Mouse (Mus musculus) heart, embryonic 15.5 days (tissue): ENCODE data around the gene Dennd2c. TPM values are rescaled to one million over a fixed set of nuclear protein-coding genes. Genes with fewer than 3 reads are reported as not detected.
A peak's percentile ranks its signal among the peaks of the same experiment; 100 is the strongest.

ENCODE experiments used
- ATAC-seq: fragments of 200-750 bp; cut with Nextera tagmentation; replicated peaks from 2 replicates; pipeline ENCODE4 v1.8.0; 2017; ENCODE audit warnings: low read depth, moderate TSS enrichment; ENCODE audit not compliant: insufficient number of reproducible peaks, insufficient read depth, low FRiP score
- H3K27ac ChIP-seq: fragments of 300-500 bp; sonication (generic); 2 replicates; pipeline ENCODE4 v1.5.1; 2015; ENCODE audit warnings: mild to moderate bottlenecking, inconsistent platforms
- H3K27me3 ChIP-seq: fragments of 300-500 bp; sonication (generic); 2 replicates; pipeline ENCODE4 v1.6.1; 2015; ENCODE audit warnings: inconsistent platforms
- H3K36me3 ChIP-seq: fragments of 300-500 bp; sonication (generic); 2 replicates; pipeline ENCODE4 v1.6.1; 2015; ENCODE audit warnings: mild to moderate bottlenecking, inconsistent platforms
- H3K4me1 ChIP-seq: fragments of 300-500 bp; sonication (generic); replicated peaks from 2 replicates; pipeline ENCODE4 v1.6.1; 2015; ENCODE audit warnings: inconsistent platforms
- H3K4me2 ChIP-seq: fragments of 300-500 bp; sonication (generic); 2 replicates; pipeline ENCODE4 v1.6.1; 2015; ENCODE audit warnings: inconsistent platforms, mild to moderate bottlenecking, moderate library complexity
- H3K4me3 ChIP-seq: fragments of 300-500 bp; sonication (generic); 2 replicates; pipeline ENCODE4 v1.5.1; 2015; ENCODE audit warnings: mild to moderate bottlenecking, inconsistent platforms
- H3K9ac ChIP-seq: fragments of 300-500 bp; sonication (generic); 2 replicates; pipeline ENCODE4 v1.6.1; 2015; ENCODE audit warnings: mild to moderate bottlenecking, inconsistent platforms
- H3K9me3 ChIP-seq: fragments of 300-500 bp; sonication (generic); replicated peaks from 2 replicates; pipeline ENCODE4 v1.6.1; 2016; ENCODE audit warnings: inconsistent platforms
- WGBS: fragments of 180-500 bp; shearing (Covaris S2); methylation state at CpG from one replicate; pipeline ENCODE4 v1.1.7; 2015; ENCODE audit warnings: mixed read lengths; 5-methylcytosine and 5-hydroxymethylcytosine counted together
- polyA plus RNA-seq: library from polyadenylated mRNA; unstranded; fragments of >200 nt; fragmentation: Nextera tagmentation; extraction: Ambion mirVana; gene quantifications from 2 replicates; pipeline ENCODE4 v1.2.1, GENCODE M21; 2015

The Dennd2c gene
- polyA plus RNA-seq, 1 experiment from 2014 or later = 2.9 TPM

GRCm38 (mm10) chr3:103081051-103081450 is 21.4 kb upstream of the Dennd2c start:
- 47% methylated on average over 11 of the region's 11 CpGs for WGBS
- Histone ChIP-seq H3K9me3 (no peaks in the 10 kb centered on the region), H3K4me2 (no peak overlapping the region), H3K36me3 (no peaks in the 10 kb centered on the region), H3K9ac (no peak overlapping the region), H3K4me1 (peaks cover 5% of the 10 kb centered on the region), H3K4me3 (no peak overlapping the region), H3K27me3 (no peaks in the 10 kb centered on the region), H3K27ac (no peak overlapping the region)
- ATAC-seq = no peak

- Histone ChIP-seq H3K4me1 (peaks cover 5% of the 10 kb centered on the region), H3K4me3 (no peak overlapping the region), H3K9ac (no peak overlapping the region), H3K36me3 (no peaks in the 10 kb centered on the region), H3K27ac (no peak overlapping the region), H3K27me3 (no peaks in the 10 kb centered on the region), H3K9me3 (no peaks in the 10 kb centered on the region), H3K4me2 (no peak overlapping the region)
- 79% methylated on average over 17 of the region's 17 CpGs for WGBS
- no peak for ATAC-seq
Observed at GRCm38 (mm10) chr3:103081861-103082453, 20.4 kb upstream of the Dennd2c start.

- Histone ChIP-seq H3K9me3 (no peaks in the 10 kb centered on the region), H3K36me3 (no peaks in the 10 kb centered on the region), H3K27me3 (no peaks in the 10 kb centered on the region), H3K9ac (no peak overlapping the region), H3K27ac (peak overlapping the region; percentile 27; the same call in 1 of the 2 replicates), H3K4me2 (no peak overlapping the region), H3K4me1 (peaks cover 5% of the 10 kb centered on the region), H3K4me3 (no peak overlapping the region)
- WGBS = 39% methylated on average over 5 of the region's 5 CpGs
- no peak for ATAC-seq
Observed at GRCm38 (mm10) chr3:103082761-103083160, 19.6 kb upstream of the Dennd2c start.

- ATAC-seq = no peak
- Histone ChIP-seq H3K4me2 (no peak overlapping the region), H3K4me3 (no peak overlapping the region), H3K36me3 (no peaks in the 10 kb centered on the region), H3K9me3 (no peaks in the 10 kb centered on the region), H3K4me1 (peaks cover 5% of the 10 kb centered on the region), H3K27me3 (no peaks in the 10 kb centered on the region), H3K27ac (no peak overlapping the region), H3K9ac (no peak overlapping the region)
- WGBS = 75% methylated on average over 3 of the region's 3 CpGs
Observed at GRCm38 (mm10) chr3:103085986-103086385, 16.4 kb upstream of the Dennd2c start.

- no peak overlapping the region for H3K9ac ChIP-seq
- H3K4me3 ChIP-seq = no peak overlapping the region
- no peaks in the 10 kb centered on the region for H3K4me1 ChIP-seq
- H3K4me2 ChIP-seq = no peak overlapping the region
- ATAC-seq = no peak; the same call in 1 of the 2 replicates
- H3K27ac ChIP-seq = no peak overlapping the region
- WGBS = 83% methylated on average over 2 of the region's 2 CpGs
- H3K9me3 ChIP-seq = no peaks in the 10 kb centered on the region
- no peaks in the 10 kb centered on the region for H3K36me3 ChIP-seq
- no peaks in the 10 kb centered on the region for H3K27me3 ChIP-seq
Observed at GRCm38 (mm10) chr3:103091753-103092152, 10.7 kb upstream of the Dennd2c start.

- Histone ChIP-seq H3K4me2 (peak overlapping the region; percentile 27), H3K4me3 (no peak overlapping the region), H3K27me3 (no peaks in the 10 kb centered on the region), H3K9ac (no peak overlapping the region), H3K36me3 (no peaks in the 10 kb centered on the region), H3K9me3 (no peaks in the 10 kb centered on the region), H3K4me1 (peaks cover 13% of the 10 kb centered on the region), H3K27ac (no peak overlapping the region)
- WGBS = 67% methylated on average over 23 of the region's 23 CpGs
- no peak for ATAC-seq
Observed at GRCm38 (mm10) chr3:103098662-103099061, 3.7 kb upstream of the Dennd2c start.

- Histone ChIP-seq H3K27ac (no peak overlapping the region), H3K4me3 (no peak overlapping the region), H3K9ac (no peak overlapping the region), H3K4me2 (no peak overlapping the region), H3K27me3 (no peaks in the 10 kb centered on the region), H3K9me3 (no peaks in the 10 kb centered on the region), H3K4me1 (peaks cover 13% of the 10 kb centered on the region), H3K36me3 (no peaks in the 10 kb centered on the region)
- WGBS = 77% methylated on average over 6 of the region's 6 CpGs
- no peak for ATAC-seq
Observed at GRCm38 (mm10) chr3:103099667-103100066, 2.7 kb upstream of the Dennd2c start.

- Histone ChIP-seq H3K4me1 (peaks cover 13% of the 10 kb centered on the region), H3K9ac (no peak overlapping the region), H3K27ac (no peak overlapping the region), H3K4me2 (no peak overlapping the region), H3K27me3 (no peaks in the 10 kb centered on the region), H3K4me3 (no peak overlapping the region), H3K36me3 (no peaks in the 10 kb centered on the region), H3K9me3 (no peaks in the 10 kb centered on the region)
- ATAC-seq = no peak
- WGBS = 51% methylated on average over 2 of the region's 2 CpGs
Observed at GRCm38 (mm10) chr3:103100735-103101134, 1.7 kb upstream of the Dennd2c start.

- Histone ChIP-seq H3K4me2 (no peak overlapping the region), H3K27me3 (no peaks in the 10 kb centered on the region), H3K36me3 (no peaks in the 10 kb centered on the region), H3K4me3 (no peak overlapping the region), H3K4me1 (peaks cover 13% of the 10 kb centered on the region), H3K9ac (no peak overlapping the region), H3K9me3 (no peaks in the 10 kb centered on the region), H3K27ac (no peak overlapping the region)
- 49% methylated on average over 5 of the region's 5 CpGs for WGBS
- ATAC-seq = no peak
Observed at GRCm38 (mm10) chr3:103101194-103101593, 1.2 kb upstream of the Dennd2c start.

- Histone ChIP-seq H3K9me3 (no peaks in the 10 kb centered on the region), H3K36me3 (no peaks in the 10 kb centered on the region), H3K9ac (peak overlapping the region; percentile 53), H3K27me3 (no peaks in the 10 kb centered on the region), H3K27ac (0 out of 2 replicates have a peak overlapping the region, but pooled peaks have one; percentile 38), H3K4me1 (peaks cover 13% of the 10 kb centered on the region), H3K4me2 (peak overlapping the region; percentile 90), H3K4me3 (peak overlapping the region; percentile 73)
- 1% methylated on average over 14 of the region's 14 CpGs for WGBS
- ATAC-seq = peak; percentile 24
Observed at GRCm38 (mm10) chr3:103101909-103102308, 495 bp upstream of the Dennd2c start.

GRCm38 (mm10) chr3:103107565-103108240 is 5.3 kb downstream of the Dennd2c start:
- no peak overlapping the region for H3K4me2 ChIP-seq
- 78% methylated on average over 7 of the region's 7 CpGs for WGBS

GRCm38 (mm10) chr3:103112216-103112615 is 9.8 kb downstream of the Dennd2c start:
- ATAC-seq = no peak
- no peaks in the 10 kb centered on the region for H3K4me1 ChIP-seq
- H3K9me3 ChIP-seq = no peaks in the 10 kb centered on the region
- no peaks in the 10 kb centered on the region for H3K36me3 ChIP-seq
- no peak overlapping the region for H3K4me2 ChIP-seq
- no peak overlapping the region for H3K27ac ChIP-seq
- no peak overlapping the region for H3K4me3 ChIP-seq
- H3K9ac ChIP-seq = no peak overlapping the region
- H3K27me3 ChIP-seq = no peaks in the 10 kb centered on the region
- WGBS = 82% methylated on average over 5 of the region's 5 CpGs

More at GRCm38 (mm10) chr3:103107565-103108240, 5.3 kb downstream of the Dennd2c start:
- Histone ChIP-seq H3K9ac (no peak overlapping the region), H3K27ac (no peak overlapping the region), H3K36me3 (no peaks in the 10 kb centered on the region), H3K9me3 (no peaks in the 10 kb centered on the region), H3K27me3 (no peaks in the 10 kb centered on the region), H3K4me3 (no peak overlapping the region), H3K4me1 (peaks cover 5% of the 10 kb centered on the region; the same call in 1 of the 2 replicates)
- no peak for ATAC-seq
